Mouse (Mus musculus): ENCODE results near the gene Itih2. TPM values are rescaled to one million over a fixed set of nuclear protein-coding genes. Genes with fewer than 3 reads are reported as not detected.

Gene Itih2
- polyA plus RNA-seq, 1 experiment: 0.19 TPM

- Histone ChIP-seq H3K27me3 (ENCODE audit: control insufficient read depth, insufficient read depth, low read length) (no peaks in the 10 kb centered on the region), H3K4me1 (ENCODE audit: control insufficient read depth, insufficient read depth, insufficient read length) (no peaks in the 10 kb centered on the region), H3K27ac (ENCODE audit: insufficient read depth, low read length) (no peak overlapping the region), H3K4me3 (ENCODE audit: extremely low read depth, insufficient read depth, insufficient read length) (no peak overlapping the region), H3K36me3 (ENCODE audit: control insufficient read depth, insufficient read depth, low read length) (peaks cover 21% of the 10 kb centered on the region)
- TF ChIP-seq POLR2A (IDR thresholded peaks at IDR 0.05; ENCODE audit: low read depth, low read length) (no peak), CTCF (IDR thresholded peaks at IDR 0.05; ENCODE audit: extremely low read depth, insufficient read depth, insufficient read length, insufficient replicate concordance) (no peak)
- WGBS: 95% methylated on average over 14 of the region's 14 CpGs
- no peak for DNase-seq (ENCODE audit: low read depth in 1 of 2, low spot score in 2 of 2)
These were observed 36.7 kb downstream of the Itih2 start for GRCm38 (mm10) chr2:10094327-10095100.

- no peak overlapping the region for H3K27ac ChIP-seq (ENCODE audit: insufficient read depth, low read length)
- H3K36me3 ChIP-seq (ENCODE audit: control insufficient read depth, insufficient read depth, low read length): peaks cover 24% of the 10 kb centered on the region
- TF ChIP-seq POLR2A (IDR thresholded peaks at IDR 0.05; ENCODE audit: low read depth, low read length): no peak
- TF ChIP-seq CTCF (IDR thresholded peaks at IDR 0.05; ENCODE audit: extremely low read depth, insufficient read depth, insufficient read length, insufficient replicate concordance): no peak
- WGBS: 90% methylated on average over 8 of the region's 8 CpGs
- H3K4me3 ChIP-seq (ENCODE audit: extremely low read depth, insufficient read depth, insufficient read length): no peak overlapping the region
- peaks cover 4% of the 10 kb centered on the region; the same call in 1 of the 2 replicates for H3K4me1 ChIP-seq (ENCODE audit: control insufficient read depth, insufficient read depth, insufficient read length)
- H3K27me3 ChIP-seq (ENCODE audit: control insufficient read depth, insufficient read depth, low read length): no peaks in the 10 kb centered on the region
- DNase-seq (ENCODE audit: low read depth in 1 of 2, low spot score in 2 of 2): no peak
These were observed 43.8 kb downstream of the Itih2 start for GRCm38 (mm10) chr2:10087256-10087850.

DNA sequence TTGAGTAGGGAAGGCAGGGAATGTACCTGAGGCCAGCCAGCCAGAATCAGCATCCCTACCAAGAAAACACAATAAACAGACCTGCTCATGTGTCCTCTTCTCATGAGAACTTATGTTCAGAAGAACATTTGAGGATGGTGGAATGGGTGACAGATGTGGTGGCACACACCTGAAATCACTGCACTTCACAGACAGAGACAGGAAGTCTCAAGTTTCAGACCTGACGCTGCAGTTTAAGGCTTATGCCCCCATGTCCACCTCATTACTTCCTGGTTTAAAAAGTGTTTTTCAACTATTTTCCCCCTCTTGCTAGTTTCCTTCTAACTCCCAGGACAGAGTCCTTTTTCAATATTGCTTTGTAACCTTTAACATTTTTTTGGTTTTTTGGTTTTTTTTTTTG lies 48.5 kb downstream of the Itih2 start:
- no peak for TF ChIP-seq POLR2A (IDR thresholded peaks at IDR 0.05; ENCODE audit: low read depth, low read length)
- TF ChIP-seq CTCF (IDR thresholded peaks at IDR 0.05; ENCODE audit: extremely low read depth, insufficient read depth, insufficient read length, insufficient replicate concordance): no peak
- WGBS: 19% methylated on average over 1 of the region's 1 CpGs
- no peak overlapping the region for H3K27ac ChIP-seq (ENCODE audit: insufficient read depth, low read length)
- DNase-seq (ENCODE audit: low read depth in 1 of 2, low spot score in 2 of 2): no peak
- no peak overlapping the region for H3K4me3 ChIP-seq (ENCODE audit: extremely low read depth, insufficient read depth, insufficient read length)
- H3K36me3 ChIP-seq (ENCODE audit: control insufficient read depth, insufficient read depth, low read length): peaks cover 4% of the 10 kb centered on the region; the same call in 1 of the 2 replicates
- no peaks in the 10 kb centered on the region for H3K27me3 ChIP-seq (ENCODE audit: control insufficient read depth, insufficient read depth, low read length)
- peaks cover 6% of the 10 kb centered on the region for H3K4me1 ChIP-seq (ENCODE audit: control insufficient read depth, insufficient read depth, insufficient read length)

DNA sequence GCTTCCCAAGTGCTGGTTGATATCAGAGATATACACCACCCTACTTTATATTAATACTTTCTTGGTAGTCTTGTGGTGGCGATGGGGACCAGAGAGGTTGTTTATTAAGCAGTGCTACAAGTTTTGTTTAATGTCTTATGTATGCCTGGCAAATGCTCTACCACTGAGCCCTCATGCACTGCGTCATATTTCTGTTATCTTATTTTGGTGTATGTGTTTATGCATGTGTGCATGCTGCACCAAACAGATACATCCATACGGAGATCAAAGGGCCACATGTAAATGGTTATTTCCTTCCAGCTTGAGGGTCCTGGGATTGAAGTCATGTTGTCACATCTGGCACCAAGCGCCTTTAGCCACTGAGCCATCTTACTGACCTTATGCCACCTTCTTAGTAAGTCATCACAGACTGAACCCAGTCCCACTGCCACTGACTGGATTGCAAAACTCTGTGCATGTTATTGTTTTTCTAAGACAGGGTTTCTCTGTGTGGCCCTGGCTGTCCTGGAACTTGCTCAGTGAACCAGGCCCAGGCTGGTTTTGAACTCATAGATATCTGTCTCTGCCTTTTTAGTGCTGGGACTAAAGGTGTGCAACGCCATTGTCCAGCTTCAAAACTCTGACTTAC lies 49.6 kb downstream of the Itih2 start:
- no peak overlapping the region for H3K27ac ChIP-seq (ENCODE audit: insufficient read depth, low read length)
- no peak overlapping the region for H3K4me3 ChIP-seq (ENCODE audit: extremely low read depth, insufficient read depth, insufficient read length)
- TF ChIP-seq POLR2A (IDR thresholded peaks at IDR 0.05; ENCODE audit: low read depth, low read length) (no peak), CTCF (IDR thresholded peaks at IDR 0.05; ENCODE audit: extremely low read depth, insufficient read depth, insufficient read length, insufficient replicate concordance) (no peak)
- 91% methylated on average over 5 of the region's 5 CpGs for WGBS
- 0 out of 2 replicates have a peak, but pooled peaks cover 2% of the 10 kb centered on the region for H3K36me3 ChIP-seq (ENCODE audit: control insufficient read depth, insufficient read depth, low read length)
- DNase-seq (ENCODE audit: low read depth in 1 of 2, low spot score in 2 of 2): no peak
- no peaks in the 10 kb centered on the region for H3K27me3 ChIP-seq (ENCODE audit: control insufficient read depth, insufficient read depth, low read length)
- peaks cover 6% of the 10 kb centered on the region for H3K4me1 ChIP-seq (ENCODE audit: control insufficient read depth, insufficient read depth, insufficient read length)

- under 1% methylated on average over 61 of the region's 61 CpGs for WGBS
- Histone ChIP-seq H3K4me3 (ENCODE audit: extremely low read depth, insufficient read depth, insufficient read length) (peak within 1 kb of the TSS; percentile 81), H3K36me3 (ENCODE audit: control insufficient read depth, insufficient read depth, low read length) (no peaks in the 10 kb centered on the region), H3K4me1 (ENCODE audit: control insufficient read depth, insufficient read depth, insufficient read length) (peaks cover 6% of the 10 kb centered on the region), H3K27me3 (ENCODE audit: control insufficient read depth, insufficient read depth, low read length) (no peaks in the 10 kb centered on the region), H3K27ac (ENCODE audit: insufficient read depth, low read length) (peak within 1 kb of the TSS; percentile 87)
- DNase-seq (ENCODE audit: low read depth in 1 of 2, low spot score in 2 of 2): peak; percentile 94 to 97
- TF ChIP-seq POLR2A (IDR thresholded peaks at IDR 0.05; ENCODE audit: low read depth, low read length) (peak; percentile 69), CTCF (IDR thresholded peaks at IDR 0.05; ENCODE audit: extremely low read depth, insufficient read depth, insufficient read length, insufficient replicate concordance) (0 out of 2 replicates have a peak, but pooled peaks have one; percentile 14)
These were observed 50.7 kb downstream of the Itih2 start, which contains the start of the genes Atp5c1 and Kin for GRCm38 (mm10) chr2:10080310-10081010. Gene Atp5c1, minus strand, starts transcription at chr2:10080510. Gene Kin, plus strand, starts transcription at chr2:10080593.

- peak overlapping the region; percentile 81 for H3K4me3 ChIP-seq (ENCODE audit: extremely low read depth, insufficient read depth, insufficient read length)
- peak overlapping the region; percentile 87 for H3K27ac ChIP-seq (ENCODE audit: insufficient read depth, low read length)
- no peaks in the 10 kb centered on the region for H3K36me3 ChIP-seq (ENCODE audit: control insufficient read depth, insufficient read depth, low read length)
- DNase-seq (ENCODE audit: low read depth in 1 of 2, low spot score in 2 of 2): peak in 1 of 2 experiments; percentile 23
- under 1% methylated on average over 28 of the region's 28 CpGs for WGBS
- no peaks in the 10 kb centered on the region for H3K27me3 ChIP-seq (ENCODE audit: control insufficient read depth, insufficient read depth, low read length)
- peaks cover 6% of the 10 kb centered on the region for H3K4me1 ChIP-seq (ENCODE audit: control insufficient read depth, insufficient read depth, insufficient read length)
- TF ChIP-seq CTCF (IDR thresholded peaks at IDR 0.05; ENCODE audit: extremely low read depth, insufficient read depth, insufficient read length, insufficient replicate concordance): no peak
- no peak for TF ChIP-seq POLR2A (IDR thresholded peaks at IDR 0.05; ENCODE audit: low read depth, low read length)
These were observed 51.4 kb downstream of the Itih2 start for GRCm38 (mm10) chr2:10079745-10080309.

Data from spleen, adult 2 months (tissue).